Mouse (Mus musculus): Measurements from ENCODE around the gene Dab2. TPM values are rescaled to one million over a fixed set of nuclear protein-coding genes. Genes with fewer than 3 reads are reported as not detected.

The Dab2 gene
- polyA plus RNA-seq, 1 experiment from 2014 or later = 66.0 TPM

- no peak for ATAC-seq (ENCODE audit: insufficient number of reproducible peaks, insufficient read depth, low FRiP score, low read depth)
- H3K27me3 ChIP-seq (ENCODE audit: control insufficient read depth, insufficient read depth, low read length) = no peaks in the 10 kb centered on the region
- H3K36me3 ChIP-seq (ENCODE audit: control insufficient read depth, insufficient read depth, low read length) = no peaks in the 10 kb centered on the region
- H3K4me3 ChIP-seq (ENCODE audit: low read depth, low read length) = no peak overlapping the region
- WGBS = 80% methylated on average over 3 of the region's 3 CpGs
- no peak overlapping the region for H3K27ac ChIP-seq (ENCODE audit: low read length)
- H3K4me1 ChIP-seq (ENCODE audit: control insufficient read depth, insufficient read depth, low read length) = no peaks in the 10 kb centered on the region
- no peak overlapping the region for H3K4me2 ChIP-seq (replicated peaks; ENCODE audit: low read depth, low read length)
- H3K9ac ChIP-seq (replicated peaks; ENCODE audit: low read depth, low read length) = no peak overlapping the region
- no peaks in the 10 kb centered on the region for H3K9me3 ChIP-seq (ENCODE audit: control insufficient read depth, low read depth, low read length)
These were observed 12.8 kb downstream of the Dab2 start for GRCm38 (mm10) chr15:6312396-6312795.

DNA sequence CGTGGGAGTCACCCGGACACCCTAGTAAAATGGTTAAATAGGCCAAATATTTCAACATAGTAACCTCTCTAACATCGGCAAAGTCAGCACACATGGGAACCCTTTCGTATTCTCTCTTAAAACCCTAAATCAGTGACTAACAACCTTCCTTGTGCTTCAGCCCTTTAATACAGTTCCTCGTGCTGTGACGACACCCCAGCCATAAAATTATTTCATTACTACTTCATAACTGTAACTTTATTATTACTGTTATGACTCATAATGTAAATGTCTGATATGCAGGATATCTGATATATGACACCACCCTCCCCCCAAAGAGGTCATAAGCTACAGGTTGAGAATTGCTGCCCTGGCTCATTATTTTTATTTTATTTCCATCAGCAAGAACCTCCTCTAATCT lies 19.8 kb downstream of the Dab2 start:
- H3K4me1 ChIP-seq (ENCODE audit: control insufficient read depth, insufficient read depth, low read length) = peaks cover 10% of the 10 kb centered on the region; the same call in 1 of the 2 replicates
- no peaks in the 10 kb centered on the region for H3K27me3 ChIP-seq (ENCODE audit: control insufficient read depth, insufficient read depth, low read length)
- H3K9me3 ChIP-seq (ENCODE audit: control insufficient read depth, low read depth, low read length) = no peaks in the 10 kb centered on the region
- 78% methylated on average over 6 of the region's 6 CpGs for WGBS
- no peak overlapping the region for H3K9ac ChIP-seq (replicated peaks; ENCODE audit: low read depth, low read length)
- ATAC-seq (ENCODE audit: insufficient number of reproducible peaks, insufficient read depth, low FRiP score, low read depth) = no peak
- no peak overlapping the region for H3K4me3 ChIP-seq (ENCODE audit: low read depth, low read length)
- no peak overlapping the region for H3K4me2 ChIP-seq (replicated peaks; ENCODE audit: low read depth, low read length)
- no peaks in the 10 kb centered on the region for H3K36me3 ChIP-seq (ENCODE audit: control insufficient read depth, insufficient read depth, low read length)
- no peak overlapping the region for H3K27ac ChIP-seq (ENCODE audit: low read length)

DNA sequence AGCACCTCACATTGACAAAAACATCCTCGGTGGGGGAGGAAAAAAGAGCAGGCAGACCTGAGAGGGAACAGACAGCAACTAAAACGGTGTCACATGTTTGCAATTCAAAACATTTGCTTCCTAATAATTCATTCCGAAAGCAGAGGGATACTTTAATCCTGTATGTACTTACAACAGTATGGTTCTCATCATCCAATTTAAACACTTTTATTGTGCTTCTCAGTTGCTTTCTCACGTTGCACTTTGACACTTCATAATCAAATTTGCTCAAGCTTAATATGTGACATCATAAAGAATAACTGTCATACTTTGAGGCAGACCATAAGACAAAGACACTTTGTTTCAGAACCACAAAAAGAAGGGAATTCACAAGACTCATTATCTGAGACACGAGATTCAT lies 20.9 kb downstream of the Dab2 start:
- Histone ChIP-seq H3K27ac (ENCODE audit: low read length) (peak overlapping the region; percentile 7; the same call in 1 of the 2 replicates), H3K4me2 (replicated peaks; ENCODE audit: low read depth, low read length) (no peak overlapping the region), H3K9me3 (ENCODE audit: control insufficient read depth, low read depth, low read length) (no peaks in the 10 kb centered on the region), H3K27me3 (ENCODE audit: control insufficient read depth, insufficient read depth, low read length) (no peaks in the 10 kb centered on the region), H3K9ac (replicated peaks; ENCODE audit: low read depth, low read length) (no peak overlapping the region), H3K36me3 (ENCODE audit: control insufficient read depth, insufficient read depth, low read length) (no peaks in the 10 kb centered on the region), H3K4me3 (ENCODE audit: low read depth, low read length) (no peak overlapping the region), H3K4me1 (ENCODE audit: control insufficient read depth, insufficient read depth, low read length) (peaks cover 10% of the 10 kb centered on the region; the same call in 1 of the 2 replicates)
- 18% methylated on average over 5 of the region's 5 CpGs for WGBS
- no peak for ATAC-seq (ENCODE audit: insufficient number of reproducible peaks, insufficient read depth, low FRiP score, low read depth)

DNA sequence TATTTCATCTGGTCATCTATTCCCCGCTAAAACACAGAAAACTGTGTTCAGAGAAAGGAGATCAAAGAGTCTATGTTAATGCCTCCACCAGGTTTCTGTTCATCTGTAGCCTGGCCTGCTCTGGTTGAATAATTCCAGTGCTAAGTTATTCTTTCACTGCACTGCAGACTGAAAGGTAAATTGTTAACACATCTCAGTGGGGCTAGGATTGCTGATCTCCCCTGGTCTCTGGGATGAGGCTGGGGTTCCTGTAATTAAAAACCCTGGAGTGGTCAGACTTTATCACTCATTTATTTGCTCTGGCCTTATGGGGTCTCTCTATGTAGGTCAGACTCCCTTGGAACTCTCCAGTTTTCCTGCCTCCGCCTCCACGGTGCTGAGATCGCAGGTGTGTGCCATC lies 21.7 kb downstream of the Dab2 start:
- 68% methylated on average over 4 of the region's 4 CpGs for WGBS
- H3K36me3 ChIP-seq (ENCODE audit: control insufficient read depth, insufficient read depth, low read length) = no peaks in the 10 kb centered on the region
- H3K27me3 ChIP-seq (ENCODE audit: control insufficient read depth, insufficient read depth, low read length) = no peaks in the 10 kb centered on the region
- no peak overlapping the region for H3K4me2 ChIP-seq (replicated peaks; ENCODE audit: low read depth, low read length)
- H3K9me3 ChIP-seq (ENCODE audit: control insufficient read depth, low read depth, low read length) = no peaks in the 10 kb centered on the region
- H3K27ac ChIP-seq (ENCODE audit: low read length) = no peak overlapping the region; the same call in 1 of the 2 replicates
- H3K4me1 ChIP-seq (ENCODE audit: control insufficient read depth, insufficient read depth, low read length) = peaks cover 10% of the 10 kb centered on the region; the same call in 1 of the 2 replicates
- no peak overlapping the region for H3K9ac ChIP-seq (replicated peaks; ENCODE audit: low read depth, low read length)
- no peak for ATAC-seq (ENCODE audit: insufficient number of reproducible peaks, insufficient read depth, low FRiP score, low read depth)
- H3K4me3 ChIP-seq (ENCODE audit: low read depth, low read length) = no peak overlapping the region

DNA sequence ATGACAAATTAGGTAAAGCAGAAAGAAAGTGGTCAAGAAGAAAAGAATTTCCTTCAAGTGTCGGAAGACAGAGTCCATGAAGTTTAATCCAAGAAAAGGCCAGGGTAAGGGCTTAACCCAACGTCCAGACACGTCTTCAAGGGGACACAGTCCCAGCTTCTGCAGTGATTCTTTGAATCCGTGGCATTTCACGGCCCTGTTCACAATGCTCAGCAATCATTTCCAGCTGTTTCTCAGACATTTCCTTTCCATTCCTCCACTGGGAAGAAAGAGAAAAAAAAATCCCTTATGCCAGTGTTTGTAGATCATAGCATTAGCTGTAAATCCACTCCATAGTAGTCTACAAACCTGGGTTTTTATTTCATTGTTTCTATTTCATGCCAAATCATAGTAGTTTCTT lies 22.7 kb downstream of the Dab2 start:
- H3K9ac ChIP-seq (replicated peaks; ENCODE audit: low read depth, low read length) = no peak overlapping the region
- no peaks in the 10 kb centered on the region for H3K27me3 ChIP-seq (ENCODE audit: control insufficient read depth, insufficient read depth, low read length)
- H3K4me2 ChIP-seq (replicated peaks; ENCODE audit: low read depth, low read length) = no peak overlapping the region
- H3K4me3 ChIP-seq (ENCODE audit: low read depth, low read length) = no peak overlapping the region
- no peak overlapping the region for H3K27ac ChIP-seq (ENCODE audit: low read length)
- WGBS = 38% methylated on average over 5 of the region's 5 CpGs
- ATAC-seq (ENCODE audit: insufficient number of reproducible peaks, insufficient read depth, low FRiP score, low read depth) = no peak
- H3K4me1 ChIP-seq (ENCODE audit: control insufficient read depth, insufficient read depth, low read length) = peaks cover 10% of the 10 kb centered on the region; the same call in 1 of the 2 replicates
- no peaks in the 10 kb centered on the region for H3K36me3 ChIP-seq (ENCODE audit: control insufficient read depth, insufficient read depth, low read length)
- no peaks in the 10 kb centered on the region for H3K9me3 ChIP-seq (ENCODE audit: control insufficient read depth, low read depth, low read length)

- Histone ChIP-seq H3K9me3 (ENCODE audit: control insufficient read depth, low read depth, low read length) (no peaks in the 10 kb centered on the region), H3K4me1 (ENCODE audit: control insufficient read depth, insufficient read depth, low read length) (peaks cover 10% of the 10 kb centered on the region; the same call in 1 of the 2 replicates), H3K27ac (ENCODE audit: low read length) (no peak overlapping the region), H3K36me3 (ENCODE audit: control insufficient read depth, insufficient read depth, low read length) (no peaks in the 10 kb centered on the region), H3K9ac (replicated peaks; ENCODE audit: low read depth, low read length) (no peak overlapping the region), H3K4me3 (ENCODE audit: low read depth, low read length) (no peak overlapping the region), H3K27me3 (ENCODE audit: control insufficient read depth, insufficient read depth, low read length) (no peaks in the 10 kb centered on the region), H3K4me2 (replicated peaks; ENCODE audit: low read depth, low read length) (no peak overlapping the region)
- 55% methylated on average over 7 of the region's 7 CpGs for WGBS
- no peak for ATAC-seq (ENCODE audit: insufficient number of reproducible peaks, insufficient read depth, low FRiP score, low read depth)
These were observed 24.0 kb downstream of the Dab2 start for GRCm38 (mm10) chr15:6323577-6323976.

DNA sequence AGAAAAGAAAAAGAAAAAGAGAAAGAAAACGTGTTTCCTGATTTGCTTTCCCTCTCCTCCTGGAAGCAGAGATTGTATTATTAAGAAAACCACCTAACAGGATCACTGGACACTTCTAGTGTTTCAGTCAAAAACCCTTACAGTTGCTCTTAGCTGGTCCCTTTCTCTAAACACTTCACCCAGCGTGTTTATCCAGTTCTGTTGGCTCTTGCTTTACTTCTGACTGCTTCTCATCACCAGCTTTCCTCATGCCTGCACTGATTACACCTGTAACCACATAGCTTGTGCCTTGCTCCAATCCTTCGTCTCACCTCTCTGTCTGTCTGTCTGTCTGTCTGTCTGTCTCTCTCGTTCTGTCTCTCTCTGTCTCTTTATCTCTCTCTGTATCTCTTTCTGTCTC lies 25.9 kb downstream of the Dab2 start:
- H3K4me1 ChIP-seq (ENCODE audit: control insufficient read depth, insufficient read depth, low read length) = peaks cover 10% of the 10 kb centered on the region; the same call in 1 of the 2 replicates
- no peak overlapping the region for H3K9ac ChIP-seq (replicated peaks; ENCODE audit: low read depth, low read length)
- no peaks in the 10 kb centered on the region for H3K36me3 ChIP-seq (ENCODE audit: control insufficient read depth, insufficient read depth, low read length)
- no peak overlapping the region for H3K27ac ChIP-seq (ENCODE audit: low read length)
- H3K9me3 ChIP-seq (ENCODE audit: control insufficient read depth, low read depth, low read length) = no peaks in the 10 kb centered on the region
- ATAC-seq (ENCODE audit: insufficient number of reproducible peaks, insufficient read depth, low FRiP score, low read depth) = no peak
- H3K4me2 ChIP-seq (replicated peaks; ENCODE audit: low read depth, low read length) = no peak overlapping the region
- no peak overlapping the region for H3K4me3 ChIP-seq (ENCODE audit: low read depth, low read length)
- H3K27me3 ChIP-seq (ENCODE audit: control insufficient read depth, insufficient read depth, low read length) = no peaks in the 10 kb centered on the region
- WGBS = 74% methylated on average over 4 of the region's 4 CpGs

DNA sequence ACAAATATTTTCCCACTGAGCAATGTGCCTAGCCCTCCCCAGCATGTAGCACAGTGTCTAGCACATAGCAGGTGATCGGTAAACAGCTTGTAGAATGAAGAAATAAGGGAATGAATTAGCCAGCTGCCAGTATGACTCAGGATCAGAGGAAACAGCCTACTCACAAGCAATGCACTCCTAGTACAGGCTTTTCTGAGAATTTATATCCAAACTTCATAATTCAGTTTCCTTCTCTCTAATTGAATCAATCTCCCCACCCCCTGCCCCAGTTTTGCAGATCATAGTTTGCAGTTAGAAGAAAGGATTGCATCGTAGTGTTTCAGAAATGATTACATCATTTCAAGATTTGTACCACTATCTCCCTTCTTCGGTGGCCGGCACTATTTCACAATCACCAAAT lies 26.4 kb downstream of the Dab2 start:
- Histone ChIP-seq H3K27me3 (ENCODE audit: control insufficient read depth, insufficient read depth, low read length) (no peaks in the 10 kb centered on the region), H3K9ac (replicated peaks; ENCODE audit: low read depth, low read length) (no peak overlapping the region), H3K36me3 (ENCODE audit: control insufficient read depth, insufficient read depth, low read length) (no peaks in the 10 kb centered on the region), H3K9me3 (ENCODE audit: control insufficient read depth, low read depth, low read length) (no peaks in the 10 kb centered on the region), H3K4me1 (ENCODE audit: control insufficient read depth, insufficient read depth, low read length) (peaks cover 6% of the 10 kb centered on the region; the same call in 1 of the 2 replicates), H3K4me3 (ENCODE audit: low read depth, low read length) (no peak overlapping the region), H3K27ac (ENCODE audit: low read length) (no peak overlapping the region), H3K4me2 (replicated peaks; ENCODE audit: low read depth, low read length) (no peak overlapping the region)
- WGBS = 68% methylated on average over 4 of the region's 4 CpGs
- ATAC-seq (ENCODE audit: insufficient number of reproducible peaks, insufficient read depth, low FRiP score, low read depth) = no peak

DNA sequence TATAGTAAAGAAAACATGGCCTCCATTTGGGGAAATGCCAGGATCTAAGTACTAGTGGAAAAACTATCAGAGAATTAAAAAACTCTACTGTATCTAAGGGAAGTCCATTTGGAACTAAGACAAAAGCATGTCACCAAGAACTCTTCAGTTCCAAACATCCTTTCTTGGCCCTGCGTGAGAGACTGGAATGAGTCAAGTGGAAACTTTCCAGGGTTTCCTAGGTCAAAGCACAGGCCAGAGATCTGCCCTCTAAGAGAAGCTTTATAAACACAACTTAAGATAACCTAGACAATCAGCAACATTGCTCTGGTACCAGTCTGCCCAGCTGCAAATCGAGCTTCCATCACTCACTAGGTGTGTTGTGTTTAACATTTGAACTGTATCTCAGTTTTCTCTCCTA lies 31.8 kb downstream of the Dab2 start:
- H3K36me3 ChIP-seq (ENCODE audit: control insufficient read depth, insufficient read depth, low read length) = no peaks in the 10 kb centered on the region
- H3K4me2 ChIP-seq (replicated peaks; ENCODE audit: low read depth, low read length) = no peak overlapping the region
- no peak overlapping the region for H3K9ac ChIP-seq (replicated peaks; ENCODE audit: low read depth, low read length)
- no peaks in the 10 kb centered on the region for H3K9me3 ChIP-seq (ENCODE audit: control insufficient read depth, low read depth, low read length)
- 24% methylated on average over 2 of the region's 2 CpGs for WGBS
- no peak overlapping the region for H3K27ac ChIP-seq (ENCODE audit: low read length)
- no peaks in the 10 kb centered on the region for H3K4me1 ChIP-seq (ENCODE audit: control insufficient read depth, insufficient read depth, low read length)
- H3K27me3 ChIP-seq (ENCODE audit: control insufficient read depth, insufficient read depth, low read length) = no peaks in the 10 kb centered on the region
- ATAC-seq (ENCODE audit: insufficient number of reproducible peaks, insufficient read depth, low FRiP score, low read depth) = no peak
- H3K4me3 ChIP-seq (ENCODE audit: low read depth, low read length) = no peak overlapping the region
